Mouse (Mus musculus) lung, embryonic 14.5 days (tissue): ENCODE data around the gene Opalin. TPM values are rescaled to one million over a fixed set of nuclear protein-coding genes. Genes with fewer than 3 reads are reported as not detected.
A peak's percentile ranks its signal among the peaks of the same experiment; 100 is the strongest.

ENCODE experiments used
- ATAC-seq: fragments of 200-750 bp; cut with Nextera tagmentation; 2 replicates; pipeline ENCODE4 v1.8.0; 2017; ENCODE audit warnings: mild to moderate bottlenecking, moderate TSS enrichment, moderate library complexity; ENCODE audit not compliant: insufficient read depth
- DNase-seq: peaks from one replicate; pipeline ENCODE4 v3.0.0-alpha.2; 2015
- H3K27ac ChIP-seq: fragments of 300-500 bp; sonication (generic); 2 replicates; pipeline ENCODE4 v1.5.1; 2014; ENCODE audit warnings: low read depth, mild to moderate bottlenecking, moderate library complexity
- H3K27me3 ChIP-seq: fragments of 300-500 bp; sonication (generic); 2 replicates; pipeline ENCODE4 v1.6.1; 2014; ENCODE audit warnings: low read length, control low read depth; ENCODE audit not compliant: insufficient read depth
- H3K36me3 ChIP-seq: fragments of 300-500 bp; sonication (generic); 2 replicates; pipeline ENCODE4 v1.6.1; 2014; ENCODE audit warnings: control low read depth; ENCODE audit not compliant: insufficient read depth
- H3K4me1 ChIP-seq: fragments of 300-500 bp; sonication (generic); 2 replicates; pipeline ENCODE4 v1.6.1; 2014; ENCODE audit warnings: antibody characterized with exemption, control low read depth; ENCODE audit not compliant: insufficient read depth
- H3K4me2 ChIP-seq: fragments of 300-500 bp; sonication (generic); 2 replicates; pipeline ENCODE4 v1.6.1; 2014; ENCODE audit warnings: mild to moderate bottlenecking
- H3K4me3 ChIP-seq: fragments of 300-500 bp; sonication (generic); 2 replicates; pipeline ENCODE4 v1.5.1; 2014; ENCODE audit warnings: low read depth, low read length
- H3K9ac ChIP-seq: fragments of 300-500 bp; sonication (generic); 2 replicates; pipeline ENCODE4 v1.6.1; 2014
- H3K9me3 ChIP-seq: fragments of 300-500 bp; sonication (generic); 2 replicates; pipeline ENCODE4 v1.6.1; 2016; ENCODE audit warnings: low read depth, low read length, control low read depth
- CTCF ChIP-seq: IDR thresholded peaks from 2 replicates; pipeline ENCODE4 v1.5.1; 2016; ENCODE audit warnings: antibody characterized with exemption, low read depth
- WGBS: fragments of 180-500 bp; shearing (Covaris S2); extraction: QIAGEN DNeasy Blood & Tissue Kit; methylation state at CpG from one replicate; pipeline ENCODE4 v1.1.7; 2014; 5-methylcytosine and 5-hydroxymethylcytosine counted together
- polyA plus RNA-seq: library from polyadenylated mRNA; unstranded; fragments of >200 nt; fragmentation: Nextera tagmentation; extraction: Ambion mirVana; gene quantifications from 2 replicates; pipeline ENCODE4 v1.2.1, GENCODE M21; 2014

Gene Opalin
- polyA plus RNA-seq, 1 experiment from 2014 or later = not detected

DNA sequence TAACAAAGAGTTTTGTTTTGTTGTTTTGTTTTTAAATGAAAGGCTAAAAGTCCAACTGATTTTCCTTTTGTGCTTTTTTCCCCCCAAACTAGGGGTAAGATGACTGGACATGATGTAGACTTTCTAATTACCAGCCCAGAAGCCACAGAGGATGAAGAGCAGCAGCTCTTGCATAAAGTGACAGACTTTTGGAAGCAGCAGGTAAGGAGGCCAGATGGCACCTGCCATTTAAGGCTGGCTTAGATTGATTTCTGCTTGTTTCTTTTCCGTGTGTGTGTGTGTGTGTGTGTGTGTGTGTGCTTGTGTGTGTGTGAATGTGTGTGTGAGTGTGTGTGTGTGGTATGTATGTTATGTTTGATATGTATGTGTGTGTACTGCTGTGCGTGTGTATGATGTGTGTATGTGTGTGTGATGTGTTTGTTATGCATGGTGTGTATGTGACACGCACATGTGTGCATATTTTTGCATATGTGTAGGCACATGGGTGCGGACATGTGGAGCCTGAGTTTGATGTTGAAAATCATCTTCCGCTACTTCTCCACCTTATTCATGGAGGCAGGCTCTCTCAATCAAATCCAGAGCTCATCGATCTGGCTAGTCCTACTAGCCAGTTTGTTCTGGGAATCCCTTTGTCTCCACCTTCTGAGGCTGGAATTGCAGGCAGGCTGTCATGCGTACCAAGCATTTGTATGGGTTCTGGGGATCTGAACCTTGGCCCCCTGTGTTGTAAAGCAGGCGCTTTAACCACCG is 29.3 kb downstream of the Opalin start:
- ATAC-seq (no peak), DNase-seq (no peak)
- Histone ChIP-seq H3K9me3 (no peaks in the 10 kb centered on the region), H3K27me3 (no peaks in the 10 kb centered on the region), H3K4me1 (no peaks in the 10 kb centered on the region), H3K27ac (no peak overlapping the region), H3K4me2 (no peak overlapping the region), H3K9ac (no peak overlapping the region), H3K4me3 (no peak overlapping the region), H3K36me3 (no peaks in the 10 kb centered on the region)
- TF ChIP-seq CTCF = no peak
- WGBS = 71% methylated on average over 9 of the region's 9 CpGs

DNA sequence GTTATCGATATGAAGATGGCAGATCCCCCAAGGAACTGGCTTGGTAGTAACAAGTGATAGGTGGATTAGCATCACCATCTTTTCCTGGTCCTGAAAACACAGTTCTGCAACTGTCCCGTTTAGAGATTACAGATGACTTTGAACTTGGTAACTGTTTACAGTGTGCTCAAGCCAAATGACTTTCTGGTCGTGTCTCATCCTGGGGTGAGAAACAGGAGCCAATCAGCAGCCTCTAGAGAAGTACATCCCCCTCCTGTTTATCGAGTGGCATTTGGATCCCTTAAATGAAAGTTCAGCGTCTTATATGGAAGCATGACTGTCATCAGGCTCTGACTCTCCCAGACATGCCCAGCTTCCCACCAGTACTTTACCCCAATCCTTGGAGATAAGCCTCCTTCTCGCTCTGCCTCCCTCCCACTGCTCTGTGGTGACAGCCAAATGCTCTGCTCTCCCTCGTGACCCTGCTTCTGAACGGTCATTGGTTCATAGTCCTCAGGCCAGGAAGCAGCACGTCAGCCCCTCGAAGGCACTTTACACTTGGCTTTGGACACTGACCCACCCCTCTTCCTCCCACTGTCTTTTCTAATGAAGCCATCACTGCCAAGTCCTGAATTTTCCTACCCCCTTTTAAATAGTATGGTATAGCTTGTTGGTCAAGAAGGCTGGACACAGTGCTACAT is 31.7 kb downstream of the Opalin start:
- Histone ChIP-seq H3K27ac (no peak overlapping the region), H3K27me3 (no peaks in the 10 kb centered on the region), H3K9ac (no peak overlapping the region), H3K4me2 (no peak overlapping the region), H3K9me3 (no peaks in the 10 kb centered on the region), H3K4me3 (no peak overlapping the region), H3K4me1 (no peaks in the 10 kb centered on the region), H3K36me3 (no peaks in the 10 kb centered on the region)
- DNase-seq (peak; percentile 53), ATAC-seq (peak; percentile 71; the same call in 1 of the 2 replicates)
- no peak for TF ChIP-seq CTCF
- 24% methylated on average over 10 of the region's 10 CpGs for WGBS

DNA sequence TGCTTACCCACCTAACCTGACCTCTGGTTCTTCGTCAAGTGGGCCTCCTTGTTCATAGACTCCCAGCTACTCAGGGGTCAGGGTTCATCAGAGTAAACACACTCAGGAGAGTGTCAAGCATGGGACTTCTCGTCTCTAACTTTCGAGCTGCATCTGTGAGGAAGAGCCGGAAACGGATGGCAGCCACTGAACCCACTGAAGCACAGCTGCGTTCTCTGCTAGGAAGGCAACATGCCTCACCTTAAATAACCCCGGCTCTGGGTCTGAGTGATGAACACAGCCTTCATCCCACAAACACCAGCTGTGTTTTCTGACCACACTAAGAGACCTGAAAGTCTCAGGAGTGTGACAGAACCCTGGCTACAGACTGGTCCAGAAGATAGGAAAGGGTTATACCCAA is 37.8 kb downstream of the Opalin start:
- H3K27me3 ChIP-seq = no peaks in the 10 kb centered on the region
- H3K36me3 ChIP-seq = no peaks in the 10 kb centered on the region
- WGBS = 55% methylated on average over 7 of the region's 7 CpGs
- no peaks in the 10 kb centered on the region for H3K9me3 ChIP-seq
- no peak overlapping the region for H3K4me3 ChIP-seq
- H3K27ac ChIP-seq = no peak overlapping the region
- H3K4me2 ChIP-seq = no peak overlapping the region
- TF ChIP-seq CTCF = no peak
- H3K4me1 ChIP-seq = no peaks in the 10 kb centered on the region
- DNase-seq = no peak
- no peak for ATAC-seq
- H3K9ac ChIP-seq = no peak overlapping the region

DNA sequence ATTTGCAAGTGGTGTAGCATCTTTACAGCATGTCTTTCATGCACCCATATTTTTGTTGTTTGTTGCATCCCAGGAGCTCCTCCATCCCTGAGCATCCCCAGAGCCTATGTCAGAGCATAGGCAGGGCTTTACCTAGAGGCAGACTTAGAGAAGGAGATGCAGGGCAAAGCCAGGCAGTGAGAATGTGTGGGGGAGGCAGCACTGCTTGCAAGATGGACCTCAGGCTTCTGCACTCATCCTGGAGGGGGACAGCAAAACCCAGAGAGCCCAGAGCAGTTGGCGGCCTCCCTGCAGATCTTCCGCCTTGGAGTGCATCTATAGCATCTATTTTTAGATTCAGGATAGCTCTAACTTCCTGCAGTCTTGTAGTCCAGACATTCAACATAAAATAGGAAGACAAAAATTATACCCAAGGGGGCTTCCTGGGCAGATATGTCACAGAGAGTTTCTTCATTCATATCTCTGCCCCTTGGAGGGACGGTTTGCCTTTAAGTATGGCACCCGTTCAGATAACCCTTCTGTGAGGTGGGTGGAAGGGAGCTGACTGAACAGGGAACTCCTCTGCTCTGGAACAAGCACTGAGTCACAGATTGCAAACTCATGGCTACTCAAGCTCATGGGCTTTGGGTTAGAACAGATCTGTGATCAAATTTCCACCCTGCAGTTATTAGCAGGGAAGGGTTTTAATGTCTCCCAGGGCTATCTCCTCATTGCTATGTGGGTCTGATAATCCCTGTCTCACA is 40.9 kb downstream of the Opalin start:
- Histone ChIP-seq H3K9ac (no peak overlapping the region), H3K36me3 (no peaks in the 10 kb centered on the region), H3K27me3 (no peaks in the 10 kb centered on the region), H3K4me2 (no peak overlapping the region), H3K4me3 (no peak overlapping the region), H3K4me1 (no peaks in the 10 kb centered on the region), H3K27ac (no peak overlapping the region), H3K9me3 (no peaks in the 10 kb centered on the region)
- ATAC-seq (no peak), DNase-seq (no peak)
- WGBS = 53% methylated on average over 4 of the region's 4 CpGs
- TF ChIP-seq CTCF = no peak

DNA sequence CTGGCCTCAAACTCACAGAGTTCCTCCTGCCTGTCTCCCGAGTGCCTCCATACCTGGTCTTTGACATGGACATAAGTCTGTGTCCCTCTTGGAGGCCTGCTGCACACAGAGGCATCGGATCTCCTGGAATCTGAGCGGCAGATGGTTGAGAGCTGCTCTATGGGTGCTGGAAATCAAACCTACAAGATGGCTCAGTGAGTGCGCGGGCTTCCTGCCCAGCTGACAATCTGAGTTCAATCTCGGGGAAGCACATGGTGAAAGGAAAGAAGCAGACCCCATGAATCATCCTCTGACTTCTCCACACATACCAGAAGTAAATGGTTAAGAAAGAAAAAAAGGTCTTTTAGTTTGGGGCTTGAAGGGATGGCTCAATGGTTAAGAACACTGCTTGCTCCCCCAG is 45.0 kb downstream of the Opalin start:
- 79% methylated on average over 6 of the region's 6 CpGs for WGBS
- Histone ChIP-seq H3K4me1 (no peaks in the 10 kb centered on the region), H3K36me3 (no peaks in the 10 kb centered on the region), H3K27ac (no peak overlapping the region), H3K27me3 (no peaks in the 10 kb centered on the region), H3K9ac (no peak overlapping the region), H3K4me2 (no peak overlapping the region), H3K4me3 (no peak overlapping the region), H3K9me3 (no peaks in the 10 kb centered on the region)
- DNase-seq (no peak), ATAC-seq (no peak)
- no peak for TF ChIP-seq CTCF

DNA sequence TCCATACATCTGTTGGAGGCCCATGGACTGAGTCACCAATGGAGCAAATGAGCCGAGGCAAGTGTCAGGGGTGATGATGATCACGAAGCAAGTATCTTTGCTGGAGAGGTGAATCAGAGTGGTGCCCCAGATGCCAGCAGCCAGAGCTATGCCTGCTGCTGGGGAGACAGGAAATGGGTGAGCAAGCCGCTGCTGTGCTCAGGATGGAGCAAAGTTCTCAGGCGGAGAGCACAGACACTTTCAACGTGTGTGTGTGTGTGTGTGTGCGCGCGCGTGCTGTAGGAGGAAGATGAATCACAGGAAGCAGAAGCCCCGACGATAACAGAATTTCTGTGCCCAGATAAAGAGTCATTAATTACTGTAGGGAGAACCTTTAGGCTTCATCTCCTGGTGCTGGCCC is 45.9 kb downstream of the Opalin start:
- peak; percentile 55 for DNase-seq
- 40% methylated on average over 11 of the region's 11 CpGs for WGBS

DNA sequence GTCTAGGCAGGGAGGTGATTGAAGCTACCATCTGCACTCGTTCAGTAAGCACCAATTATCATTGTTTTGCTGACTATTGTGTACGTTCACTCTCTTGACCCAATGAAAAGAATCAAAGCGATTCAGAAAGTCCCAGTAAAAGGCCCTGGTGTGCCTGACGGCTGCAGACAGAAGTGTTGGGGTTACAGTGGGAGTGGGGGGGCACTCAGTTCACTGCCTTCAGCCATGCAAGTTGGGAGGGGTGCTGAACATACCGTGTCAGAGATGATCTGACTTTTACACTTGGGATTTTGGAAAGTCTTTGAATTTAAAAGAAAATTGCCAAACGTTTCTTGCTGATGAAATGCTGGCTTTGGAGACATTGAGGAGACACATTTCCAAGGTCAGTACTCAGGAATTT is 46.8 kb downstream of the Opalin start:
- Histone ChIP-seq H3K9ac (no peak overlapping the region), H3K27me3 (no peaks in the 10 kb centered on the region), H3K4me3 (no peak overlapping the region), H3K27ac (no peak overlapping the region), H3K36me3 (no peaks in the 10 kb centered on the region), H3K4me1 (no peaks in the 10 kb centered on the region), H3K9me3 (no peaks in the 10 kb centered on the region), H3K4me2 (no peak overlapping the region)
- WGBS = 46% methylated on average over 6 of the region's 6 CpGs
- no peak for TF ChIP-seq CTCF
- ATAC-seq = no peak
- DNase-seq = no peak

More for the DNA sequence above, 45.9 kb downstream of the Opalin start:
- ATAC-seq = no peak
- no peak for TF ChIP-seq CTCF
- Histone ChIP-seq H3K27me3 (no peaks in the 10 kb centered on the region), H3K27ac (no peak overlapping the region), H3K9ac (no peak overlapping the region), H3K4me3 (no peak overlapping the region), H3K36me3 (no peaks in the 10 kb centered on the region), H3K4me1 (no peaks in the 10 kb centered on the region), H3K4me2 (no peak overlapping the region), H3K9me3 (no peaks in the 10 kb centered on the region)
